Mouse (Mus musculus): ENCODE data around the gene Tap2.

Gene Tap2

DNA sequence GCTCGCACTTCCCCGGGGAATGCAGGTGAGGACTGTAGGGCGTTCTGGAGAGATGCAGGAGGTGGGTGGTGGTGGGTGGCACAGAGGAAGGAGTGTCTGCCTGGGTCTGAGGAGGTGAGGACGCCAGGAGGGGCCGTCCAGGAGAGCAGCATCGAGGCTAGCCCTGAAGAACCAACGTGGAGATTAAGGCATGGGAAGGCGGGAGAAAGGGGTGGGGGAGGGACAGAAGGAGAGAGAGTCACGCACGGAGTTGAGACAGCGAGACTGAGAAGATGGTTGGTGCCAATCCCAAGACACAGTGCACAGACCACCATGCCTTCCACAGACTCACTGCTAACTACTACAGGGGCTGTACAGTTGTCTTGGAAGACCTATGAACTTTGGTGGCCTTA lies 4.8 kb upstream of the Tap2 start:
- Histone ChIP-seq H3K4me1 (replicated peaks; ENCODE audit: low read depth, low read length) (peaks cover 29% of the 10 kb centered on the region), H3K36me3 (ENCODE audit: insufficient read depth, low read length) (no peaks in the 10 kb centered on the region), H3K4me3 (replicated peaks; ENCODE audit: low read length) (peak overlapping the region; percentile 72), H3K9me3 (ENCODE audit: low read length) (peaks cover 14% of the 10 kb centered on the region; the same call in 1 of the 2 replicates), H3K27me3 (ENCODE audit: insufficient read depth, low read length) (peaks cover 81% of the 10 kb centered on the region)
- TF ChIP-seq POU5F1 (IDR thresholded peaks at IDR 0.05; ENCODE audit: borderline replicate concordance, low read length) = no peak
- TF ChIP-seq CTCF (conservative IDR thresholded peaks at IDR 0.05; ENCODE audit: low read length) = no peak
- TF ChIP-seq NANOG (IDR thresholded peaks at IDR 0.05; ENCODE audit: borderline replicate concordance, low read length) = no peak

DNA sequence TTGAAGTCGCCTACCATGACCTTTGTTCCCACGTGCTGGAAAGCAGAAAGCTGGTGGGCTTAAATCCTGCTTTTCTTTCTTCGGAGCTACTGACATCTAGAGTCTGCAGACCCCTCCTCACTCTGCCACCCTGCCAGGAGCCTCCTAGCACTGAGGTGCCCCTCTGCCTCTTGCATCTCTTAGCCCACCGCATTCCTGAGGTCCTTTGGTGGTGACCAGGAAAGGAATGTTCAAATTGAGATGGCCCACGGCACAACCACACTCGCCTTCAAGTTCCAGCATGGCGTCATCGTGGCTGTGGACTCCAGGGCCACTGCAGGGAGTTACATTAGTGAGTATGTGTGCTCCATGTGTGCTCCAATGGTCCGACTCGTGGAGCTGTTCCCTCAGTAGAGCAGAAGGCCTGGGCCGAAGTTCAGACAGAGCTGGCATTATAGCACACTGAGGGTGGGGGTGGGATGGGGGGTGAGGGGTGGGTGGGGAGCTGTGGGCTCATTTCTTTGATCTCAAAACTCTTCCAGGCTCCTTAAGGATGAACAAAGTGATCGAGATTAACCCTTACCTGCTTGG lies 4.2 kb upstream of the Tap2 start:
- H3K4me1 ChIP-seq (replicated peaks; ENCODE audit: low read depth, low read length) = peaks cover 27% of the 10 kb centered on the region
- H3K36me3 ChIP-seq (ENCODE audit: insufficient read depth, low read length) = no peaks in the 10 kb centered on the region
- H3K9me3 ChIP-seq (ENCODE audit: low read length) = peaks cover 14% of the 10 kb centered on the region; the same call in 1 of the 2 replicates
- TF ChIP-seq POU5F1 (IDR thresholded peaks at IDR 0.05; ENCODE audit: borderline replicate concordance, low read length) (no peak), CTCF (conservative IDR thresholded peaks at IDR 0.05; ENCODE audit: low read length) (no peak), NANOG (IDR thresholded peaks at IDR 0.05; ENCODE audit: borderline replicate concordance, low read length) (no peak)
- no peak overlapping the region for H3K4me3 ChIP-seq (replicated peaks; ENCODE audit: low read length)
- peaks cover 81% of the 10 kb centered on the region for H3K27me3 ChIP-seq (ENCODE audit: insufficient read depth, low read length)

DNA sequence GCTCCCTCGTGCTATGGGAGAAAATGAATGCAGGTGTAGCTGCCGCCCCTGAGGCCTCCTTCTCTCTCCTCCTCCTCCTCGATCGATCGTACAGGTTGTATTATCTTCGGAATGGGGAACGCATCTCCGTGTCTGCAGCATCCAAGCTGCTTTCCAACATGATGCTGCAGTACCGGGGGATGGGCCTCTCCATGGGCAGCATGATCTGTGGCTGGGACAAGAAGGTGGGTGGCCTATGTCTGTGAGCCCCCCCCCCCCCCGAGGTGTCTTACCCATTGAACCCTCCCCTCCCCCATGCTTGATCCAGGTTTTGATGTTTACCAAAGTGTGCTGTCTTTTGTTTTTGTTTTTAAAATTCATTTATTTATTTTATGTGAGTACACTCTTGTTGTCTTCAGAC lies 3.3 kb upstream of the Tap2 start:
- TF ChIP-seq NANOG (IDR thresholded peaks at IDR 0.05; ENCODE audit: borderline replicate concordance, low read length) = no peak
- no peak for TF ChIP-seq POU5F1 (IDR thresholded peaks at IDR 0.05; ENCODE audit: borderline replicate concordance, low read length)
- no peak for TF ChIP-seq CTCF (conservative IDR thresholded peaks at IDR 0.05; ENCODE audit: low read length)
- H3K4me3 ChIP-seq (replicated peaks; ENCODE audit: low read length) = no peak overlapping the region
- H3K4me1 ChIP-seq (replicated peaks; ENCODE audit: low read depth, low read length) = peaks cover 33% of the 10 kb centered on the region
- H3K27me3 ChIP-seq (ENCODE audit: insufficient read depth, low read length) = peaks cover 83% of the 10 kb centered on the region
- H3K9me3 ChIP-seq (ENCODE audit: low read length) = peaks cover 14% of the 10 kb centered on the region; the same call in 1 of the 2 replicates
- H3K36me3 ChIP-seq (ENCODE audit: insufficient read depth, low read length) = no peaks in the 10 kb centered on the region

DNA sequence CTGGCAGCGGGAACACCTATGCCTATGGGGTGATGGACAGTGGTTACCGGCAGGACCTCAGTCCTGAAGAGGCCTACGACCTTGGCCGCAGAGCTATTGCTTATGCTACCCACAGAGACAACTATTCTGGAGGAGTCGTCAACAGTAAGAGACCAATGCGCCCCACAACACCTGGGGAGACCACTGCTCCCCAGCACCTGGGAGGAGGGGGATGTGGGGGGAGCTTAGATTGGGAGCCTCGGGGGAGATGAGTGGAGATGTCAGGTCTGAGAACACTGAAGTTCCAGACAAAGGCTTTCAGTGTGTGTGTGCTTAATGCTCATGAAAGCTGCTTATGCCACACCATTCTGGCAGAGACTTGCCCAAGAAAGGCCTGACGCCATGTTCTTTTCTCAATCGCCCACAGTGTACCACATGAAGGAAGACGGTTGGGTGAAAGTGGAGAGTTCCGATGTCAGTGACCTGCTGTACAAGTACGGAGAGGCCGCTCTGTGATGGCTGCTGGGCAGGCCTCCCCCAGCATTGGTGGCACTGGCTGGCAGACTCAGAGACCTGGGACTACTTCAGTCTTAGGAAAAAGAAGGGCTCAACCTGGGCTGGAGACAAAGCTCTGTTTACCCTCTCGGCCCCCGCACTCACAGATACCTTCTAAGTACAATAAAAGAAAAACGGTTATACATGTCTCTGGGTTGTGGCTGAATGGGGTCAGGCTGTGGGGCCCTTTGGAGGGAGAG lies 2.4 kb upstream of the Tap2 start:
- H3K9me3 ChIP-seq (ENCODE audit: low read length) = peaks cover 14% of the 10 kb centered on the region; the same call in 1 of the 2 replicates
- TF ChIP-seq NANOG (IDR thresholded peaks at IDR 0.05; ENCODE audit: borderline replicate concordance, low read length) = no peak
- no peak for TF ChIP-seq POU5F1 (IDR thresholded peaks at IDR 0.05; ENCODE audit: borderline replicate concordance, low read length)
- TF ChIP-seq CTCF (conservative IDR thresholded peaks at IDR 0.05; ENCODE audit: low read length) = no peak

DNA sequence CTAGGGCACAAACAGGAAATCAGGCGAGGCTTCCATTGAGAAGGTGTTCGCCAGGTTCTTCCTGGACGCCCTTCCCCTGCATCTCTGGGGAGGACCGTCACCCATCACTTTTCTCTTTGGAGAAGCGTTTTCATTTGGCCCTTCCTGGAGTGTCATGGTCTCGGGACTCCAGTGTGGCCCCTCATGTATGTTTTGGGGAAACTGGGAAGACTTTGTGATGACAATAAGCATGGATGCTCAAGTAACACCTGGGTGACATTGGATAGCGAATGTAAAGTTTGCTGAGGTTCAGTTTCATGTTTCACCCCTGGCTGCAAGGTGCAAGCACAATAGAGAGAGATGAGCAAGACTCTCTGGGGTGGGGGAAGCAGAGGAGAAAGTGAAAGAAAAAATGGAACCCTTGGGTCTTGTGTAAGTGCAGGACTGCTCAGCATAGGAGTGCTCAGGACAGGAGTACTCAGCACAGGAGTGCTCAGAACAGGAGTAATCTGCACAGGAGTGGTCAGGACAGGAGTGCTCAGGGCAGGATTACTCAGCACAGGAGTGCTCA lies 1.7 kb upstream of the Tap2 start:
- peaks cover 36% of the 10 kb centered on the region for H3K4me1 ChIP-seq (replicated peaks; ENCODE audit: low read depth, low read length)
- peaks cover 84% of the 10 kb centered on the region for H3K27me3 ChIP-seq (ENCODE audit: insufficient read depth, low read length)
- no peaks in the 10 kb centered on the region for H3K36me3 ChIP-seq (ENCODE audit: insufficient read depth, low read length)
- no peak for TF ChIP-seq POU5F1 (IDR thresholded peaks at IDR 0.05; ENCODE audit: borderline replicate concordance, low read length)
- TF ChIP-seq CTCF (conservative IDR thresholded peaks at IDR 0.05; ENCODE audit: low read length) = no peak
- no peak for TF ChIP-seq NANOG (IDR thresholded peaks at IDR 0.05; ENCODE audit: borderline replicate concordance, low read length)
- H3K9me3 ChIP-seq (ENCODE audit: low read length) = peaks cover 14% of the 10 kb centered on the region; the same call in 1 of the 2 replicates
- no peak overlapping the region for H3K4me3 ChIP-seq (replicated peaks; ENCODE audit: low read length)

More for the DNA sequence above, 2.4 kb upstream of the Tap2 start:
- H3K36me3 ChIP-seq (ENCODE audit: insufficient read depth, low read length) = no peaks in the 10 kb centered on the region
- peaks cover 84% of the 10 kb centered on the region for H3K27me3 ChIP-seq (ENCODE audit: insufficient read depth, low read length)
- no peak overlapping the region for H3K4me3 ChIP-seq (replicated peaks; ENCODE audit: low read length)
- peaks cover 42% of the 10 kb centered on the region for H3K4me1 ChIP-seq (replicated peaks; ENCODE audit: low read depth, low read length)

DNA sequence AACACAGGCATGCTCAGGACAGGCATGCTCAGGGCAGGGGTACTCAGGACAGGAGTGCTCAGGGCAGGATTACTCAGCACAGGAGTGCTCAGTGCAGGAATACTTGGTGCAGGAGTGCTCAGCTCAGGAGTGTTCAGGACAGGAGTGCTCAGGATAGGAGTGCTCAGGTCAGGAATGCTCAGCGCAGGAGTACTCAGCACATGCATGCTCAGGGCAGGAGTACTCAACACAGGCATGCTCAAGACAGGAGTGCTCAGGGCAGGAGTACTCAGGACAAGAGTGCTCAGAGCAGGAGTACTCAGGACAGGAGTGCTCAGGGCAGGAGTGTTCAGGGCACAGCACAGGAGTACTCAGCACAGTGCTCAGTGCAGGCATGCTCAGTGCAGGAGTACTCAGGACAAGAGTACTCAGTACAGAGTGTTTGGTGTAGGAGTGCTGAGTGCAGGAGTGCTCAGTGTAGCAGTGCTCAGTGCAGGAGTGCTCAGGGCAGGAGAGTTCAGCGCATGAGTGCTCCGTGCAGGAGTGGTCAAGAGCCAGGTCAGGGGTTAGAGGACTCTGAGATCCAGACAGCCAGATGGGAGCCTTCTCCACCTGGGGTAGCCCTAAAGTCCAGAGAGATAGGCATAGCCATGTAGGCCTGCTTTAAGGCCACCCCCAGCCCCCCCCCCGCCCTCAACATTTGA lies 426 bp upstream of the Tap2 start:
- Histone ChIP-seq H3K27me3 (ENCODE audit: insufficient read depth, low read length) (peaks cover 77% of the 10 kb centered on the region), H3K9me3 (ENCODE audit: low read length) (peaks cover 14% of the 10 kb centered on the region; the same call in 1 of the 2 replicates), H3K4me3 (replicated peaks; ENCODE audit: low read length) (no peak overlapping the region), H3K4me1 (replicated peaks; ENCODE audit: low read depth, low read length) (peaks cover 24% of the 10 kb centered on the region), H3K36me3 (ENCODE audit: insufficient read depth, low read length) (no peaks in the 10 kb centered on the region)
- TF ChIP-seq CTCF (conservative IDR thresholded peaks at IDR 0.05; ENCODE audit: low read length) (no peak), POU5F1 (IDR thresholded peaks at IDR 0.05; ENCODE audit: borderline replicate concordance, low read length) (no peak), NANOG (IDR thresholded peaks at IDR 0.05; ENCODE audit: borderline replicate concordance, low read length) (no peak)

DNA sequence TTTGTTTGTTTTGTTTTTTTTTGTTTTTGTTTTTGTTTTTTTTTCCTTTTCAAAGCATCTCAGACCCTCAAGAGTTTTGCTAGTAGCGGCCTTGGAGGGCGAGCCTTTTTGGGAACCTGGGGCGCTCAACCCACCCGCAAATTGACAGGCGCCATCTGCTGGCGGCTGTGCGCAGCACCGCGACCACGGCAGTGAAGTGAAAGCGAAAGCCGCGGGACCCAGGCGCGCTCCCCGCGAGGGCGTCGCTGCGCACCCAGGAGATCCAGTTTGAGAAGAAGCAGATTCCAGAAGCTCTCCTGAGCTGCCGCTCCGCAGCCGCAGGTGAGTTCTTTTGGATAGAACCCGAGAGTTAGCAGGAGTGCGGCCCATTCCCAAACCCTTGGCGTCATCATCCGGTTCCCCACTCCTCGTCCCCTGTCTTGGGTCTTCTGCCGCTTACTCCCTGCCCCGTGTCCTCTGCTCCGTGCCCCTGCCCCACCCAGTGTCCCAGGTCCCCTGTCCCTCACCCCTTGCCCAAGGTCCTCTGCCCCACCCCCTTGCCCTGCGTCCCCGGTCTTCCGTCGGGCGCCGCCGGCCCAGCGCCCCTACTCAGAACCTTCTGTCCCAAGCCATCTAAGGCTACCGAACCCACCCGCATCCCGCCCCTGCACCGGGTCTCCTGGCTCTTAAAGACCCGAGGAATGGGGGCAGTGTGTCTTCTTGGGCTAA lies 1.1 kb downstream of the Tap2 start:
- Histone ChIP-seq H3K27me3 (ENCODE audit: insufficient read depth, low read length) (peaks cover 68% of the 10 kb centered on the region), H3K4me3 (replicated peaks; ENCODE audit: low read length) (peak overlapping the region; percentile 79), H3K9me3 (ENCODE audit: low read length) (0 out of 2 replicates have a peak, but pooled peaks cover 6% of the 10 kb centered on the region), H3K4me1 (replicated peaks; ENCODE audit: low read depth, low read length) (peaks cover 22% of the 10 kb centered on the region), H3K36me3 (ENCODE audit: insufficient read depth, low read length) (no peaks in the 10 kb centered on the region)
- TF ChIP-seq NANOG (IDR thresholded peaks at IDR 0.05; ENCODE audit: borderline replicate concordance, low read length) = no peak
- TF ChIP-seq CTCF (conservative IDR thresholded peaks at IDR 0.05; ENCODE audit: low read length) = peak; percentile 33

Data from E14TG2a.4 (cell line).